Mouse (Mus musculus) lung, adult 2 months (tissue): ENCODE data around the gene Ctnnb1.

Source experiments
- CTCF ChIP-seq: fragments of 200-500 bp; IDR thresholded peaks from 2 replicates; pipeline ENCODE4 v1.5.1; 2011; ENCODE audit warnings: mild to moderate bottlenecking, low read length, control low read depth; ENCODE audit not compliant: insufficient read depth
- POLR2A ChIP-seq: fragments of 200-500 bp; IDR thresholded peaks from 2 replicates; pipeline ENCODE4 v1.6.1; 2011; ENCODE audit warnings: low read depth, mild to moderate bottlenecking, control low read depth, low read length, borderline replicate concordance; ENCODE audit errors: extremely low read depth

DNA sequence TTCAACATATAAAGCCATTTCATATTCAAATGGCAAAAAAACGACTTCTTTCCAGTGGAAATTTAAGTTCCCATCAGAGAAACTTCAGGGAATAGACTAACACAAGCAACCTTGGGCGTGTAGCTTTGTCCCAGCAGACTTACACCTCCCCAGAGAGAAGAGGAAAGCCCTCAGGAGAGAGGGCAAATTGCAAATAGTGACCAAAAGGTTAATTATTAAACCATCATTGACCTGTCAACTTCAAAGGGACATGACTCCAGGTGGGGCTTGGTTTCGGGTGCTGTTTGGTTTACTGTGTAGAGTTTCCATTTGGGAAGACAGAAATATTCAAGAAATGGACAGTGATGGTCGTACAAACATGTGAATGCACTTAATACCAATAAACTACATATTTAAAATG, 47.2 kb upstream of the Ctnnb1 start:
- no peak for TF ChIP-seq CTCF
- TF ChIP-seq POLR2A, result no peak
